Mouse (Mus musculus) embryonic facial prominence, embryonic 12.5 days (tissue): ENCODE measurements around the gene Trmu. TPM values are rescaled to one million over a fixed set of nuclear protein-coding genes. Genes with fewer than 3 reads are reported as not detected.
"Not testable (repeated sequence)": the region's sequence is repeated elsewhere in the genome, so short reads cannot be mapped to it uniquely, and the experiment has no call there.

Experiments
- ATAC-seq: fragments of 200-750 bp; cut with Nextera tagmentation; 2 replicates; pipeline ENCODE4 v1.8.0; 2017; ENCODE audit not compliant: insufficient number of reproducible peaks, insufficient read depth, low FRiP score, low TSS enrichment
- H3K27ac ChIP-seq: fragments of 300-500 bp; sonication (generic); 2 replicates; pipeline ENCODE4 v1.5.1; 2016; ENCODE audit warnings: mild to moderate bottlenecking
- H3K27me3 ChIP-seq: fragments of 300-500 bp; sonication (generic); 2 replicates; pipeline ENCODE4 v1.6.1; 2016; ENCODE audit warnings: mild to moderate bottlenecking, moderate library complexity
- H3K36me3 ChIP-seq: fragments of 300-500 bp; sonication (generic); 2 replicates; pipeline ENCODE4 v1.6.1; 2016; ENCODE audit warnings: mild to moderate bottlenecking
- H3K4me1 ChIP-seq: fragments of 300-500 bp; sonication (generic); 2 replicates; pipeline ENCODE4 v1.6.1; 2016
- H3K4me2 ChIP-seq: fragments of 300-500 bp; sonication (generic); replicated peaks from 2 replicates; pipeline ENCODE4 v1.6.1; 2016; ENCODE audit warnings: mild to moderate bottlenecking, moderate library complexity
- H3K4me3 ChIP-seq: fragments of 300-500 bp; sonication (generic); 2 replicates; pipeline ENCODE4 v1.5.1; 2016; ENCODE audit warnings: mild to moderate bottlenecking
- H3K9ac ChIP-seq: fragments of 300-500 bp; sonication (generic); 2 replicates; pipeline ENCODE4 v1.6.1; 2016; ENCODE audit warnings: mild to moderate bottlenecking, moderate library complexity
- H3K9me3 ChIP-seq: fragments of 300-500 bp; sonication (generic); 2 replicates; pipeline ENCODE4 v1.6.1; 2016; ENCODE audit warnings: mild to moderate bottlenecking, moderate library complexity
- WGBS: fragments of 180-500 bp; shearing (Covaris S2); methylation state at CpG from one replicate; pipeline ENCODE4 v1.1.7; 2016; 5-methylcytosine and 5-hydroxymethylcytosine counted together
- polyA plus RNA-seq: library from polyadenylated mRNA; unstranded; fragments of >200 nt; fragmentation: Nextera tagmentation; extraction: Ambion mirVana; gene quantifications from 2 replicates; pipeline ENCODE4 v1.2.1, GENCODE M21; 2016

Trmu gene
- polyA plus RNA-seq, 1 experiment from 2014 or later, result 51.8 TPM

DNA sequence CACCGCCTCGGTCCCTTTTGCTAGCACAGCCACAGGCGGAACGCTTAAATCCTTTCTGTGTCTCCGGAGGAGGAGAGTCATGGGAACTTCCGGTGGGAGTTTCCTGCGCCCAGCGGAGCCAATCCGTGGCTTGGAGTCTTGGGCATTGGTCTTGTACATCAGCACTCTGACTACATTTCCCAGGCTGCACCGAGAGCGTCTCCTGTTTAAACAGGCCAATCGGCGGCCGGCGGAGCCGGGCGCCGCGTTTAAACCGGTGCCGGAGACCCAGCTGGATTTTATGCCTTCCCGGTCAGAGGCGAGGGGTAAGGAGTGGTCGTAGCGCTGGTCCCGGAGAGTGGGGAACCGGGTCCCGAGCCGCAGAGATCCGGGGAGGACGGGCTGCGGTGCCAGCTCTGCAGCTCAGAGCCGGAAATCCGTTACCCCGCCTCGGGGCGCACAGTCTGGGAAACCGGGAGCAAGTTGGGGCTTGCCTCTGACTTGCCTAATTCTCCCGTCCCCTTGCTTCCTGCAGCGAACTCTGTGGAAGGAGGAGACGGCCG lies 19.6 kb upstream of the Trmu start, which contains the start of gene Gtse1:
Gene Gtse1, plus strand, starts transcription at position 256 of the 542 bp plus-strand sequence.
- peak; percentile 98 for ATAC-seq
- peaks cover 22% of the 10 kb centered on the region for H3K4me1 ChIP-seq
- H3K9ac ChIP-seq, result peak within 1 kb of the TSS; percentile 78
- no peaks in the 10 kb centered on the region for H3K9me3 ChIP-seq
- under 1% methylated on average over 42 of the region's 42 CpGs for WGBS
- no peaks in the 10 kb centered on the region for H3K27me3 ChIP-seq
- H3K36me3 ChIP-seq, result peaks cover 29% of the 10 kb centered on the region
- peak within 1 kb of the TSS; percentile 86 for H3K4me2 ChIP-seq
- peak within 1 kb of the TSS; percentile 79 for H3K27ac ChIP-seq
- H3K4me3 ChIP-seq, result peak within 1 kb of the TSS; percentile 88

DNA sequence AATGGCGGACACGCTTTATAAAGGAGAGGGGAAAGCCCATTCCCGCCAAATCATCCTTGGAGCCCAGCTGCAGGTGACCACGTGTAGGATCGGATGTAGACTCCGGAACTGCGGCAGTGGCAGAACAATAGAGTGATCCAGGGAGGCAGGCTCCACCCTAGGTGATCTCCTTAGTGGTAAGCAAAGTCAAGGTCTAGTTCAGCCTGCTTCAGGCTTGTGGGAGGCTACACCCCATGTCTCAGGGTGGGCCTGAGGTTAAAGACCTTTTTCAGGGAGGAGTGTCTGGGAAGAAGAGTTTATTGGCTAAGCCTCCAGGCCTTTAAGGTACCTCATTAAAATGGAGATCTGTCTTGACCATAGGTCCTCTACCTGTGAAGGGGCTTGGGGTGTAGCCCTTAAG lies 13.2 kb upstream of the Trmu start:
- not testable (repeated sequence) for ATAC-seq, H3K4me3 ChIP-seq, H3K27me3 ChIP-seq, H3K4me2 ChIP-seq, H3K9me3 ChIP-seq, H3K9ac ChIP-seq, H3K27ac ChIP-seq, H3K4me1 ChIP-seq
- WGBS, result 93% methylated on average over 7 of the region's 7 CpGs
- peaks cover 91% of the 10 kb centered on the region for H3K36me3 ChIP-seq

DNA sequence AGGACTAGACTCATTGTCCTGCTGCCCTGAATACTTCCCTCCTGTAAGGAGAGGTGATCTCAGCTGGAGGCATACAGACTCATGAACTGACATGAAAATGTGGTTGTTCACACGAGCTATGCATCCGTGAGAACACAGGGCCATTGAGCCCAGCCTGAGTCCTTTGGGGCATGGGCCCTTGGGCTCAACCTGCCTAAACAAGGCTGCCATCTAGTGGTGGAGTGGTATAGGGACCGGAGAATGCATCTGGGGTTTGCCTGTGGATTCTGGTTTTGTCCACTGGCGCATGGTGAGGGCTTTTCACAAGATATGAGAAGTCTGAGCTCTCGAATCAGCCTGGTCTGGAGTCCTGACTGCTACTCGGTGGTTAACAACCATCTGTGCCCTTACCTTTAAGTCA lies 11.4 kb upstream of the Trmu start:
- H3K9ac ChIP-seq, result no peak overlapping the region
- no peak for ATAC-seq
- no peaks in the 10 kb centered on the region for H3K4me1 ChIP-seq
- H3K4me3 ChIP-seq, result no peak overlapping the region
- H3K36me3 ChIP-seq, result peaks cover 98% of the 10 kb centered on the region
- H3K27ac ChIP-seq, result no peak overlapping the region
- 55% methylated on average over 6 of the region's 6 CpGs for WGBS
- H3K27me3 ChIP-seq, result no peaks in the 10 kb centered on the region
- no peak overlapping the region for H3K4me2 ChIP-seq
- H3K9me3 ChIP-seq, result no peaks in the 10 kb centered on the region

DNA sequence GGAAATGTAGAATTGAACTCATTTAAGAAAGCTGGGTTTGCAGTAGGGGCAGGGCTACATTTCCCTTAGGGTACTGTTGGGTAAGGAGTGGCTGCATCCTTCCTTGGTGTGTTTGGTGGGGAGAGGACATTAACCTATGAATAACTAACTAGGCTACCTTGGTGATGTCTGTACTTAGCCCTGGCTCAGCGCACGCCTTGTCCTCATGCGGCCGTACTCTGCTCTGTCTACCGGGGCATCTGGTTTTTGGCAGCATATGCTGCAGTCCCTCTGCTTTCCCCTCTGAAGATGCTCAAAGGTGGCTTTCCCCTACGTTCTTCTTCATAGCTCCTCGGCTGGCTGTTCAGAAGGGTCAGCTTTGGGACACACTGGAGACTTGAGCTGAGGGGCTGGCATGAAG lies 1.8 kb upstream of the Trmu start:
- no peaks in the 10 kb centered on the region for H3K9me3 ChIP-seq
- no peak overlapping the region for H3K9ac ChIP-seq
- no peak overlapping the region for H3K27ac ChIP-seq
- peaks cover 10% of the 10 kb centered on the region; the same call in 1 of the 2 replicates for H3K4me1 ChIP-seq
- 91% methylated on average over 7 of the region's 7 CpGs for WGBS
- no peak overlapping the region for H3K4me3 ChIP-seq
- peaks cover 51% of the 10 kb centered on the region for H3K36me3 ChIP-seq
- H3K27me3 ChIP-seq, result no peaks in the 10 kb centered on the region
- ATAC-seq, result no peak
- no peak overlapping the region for H3K4me2 ChIP-seq

DNA sequence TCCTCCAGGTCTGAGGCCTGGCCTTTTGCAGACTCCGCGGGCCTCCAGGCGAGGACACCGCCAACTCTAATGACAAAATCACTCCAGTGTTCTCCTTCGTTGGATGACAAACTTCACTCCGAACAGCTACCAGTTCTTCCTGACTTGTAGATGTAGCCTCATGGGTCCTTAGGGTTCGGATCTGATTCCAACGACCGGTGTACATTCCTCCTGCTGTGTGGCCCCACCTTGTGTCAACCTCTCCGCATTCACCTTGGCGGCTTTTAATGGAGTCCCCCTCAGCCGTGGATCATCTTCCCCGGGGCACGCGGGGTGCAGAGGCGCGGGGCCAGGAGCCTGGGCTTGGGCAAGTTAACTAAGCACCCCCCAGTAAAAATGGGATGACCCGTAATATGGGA lies 385 bp downstream of the Trmu start:
- no peaks in the 10 kb centered on the region for H3K9me3 ChIP-seq
- 2% methylated on average over 18 of the region's 18 CpGs for WGBS
- no peak; the same call in 1 of the 2 replicates for ATAC-seq
- peak overlapping the region; percentile 79 for H3K4me3 ChIP-seq
- H3K4me2 ChIP-seq, result peak overlapping the region; percentile 69
- H3K36me3 ChIP-seq, result peaks cover 47% of the 10 kb centered on the region
- H3K9ac ChIP-seq, result peak overlapping the region; percentile 90
- peak overlapping the region; percentile 86 for H3K27ac ChIP-seq
- H3K27me3 ChIP-seq, result no peaks in the 10 kb centered on the region
- H3K4me1 ChIP-seq, result peaks cover 10% of the 10 kb centered on the region; the same call in 1 of the 2 replicates

DNA sequence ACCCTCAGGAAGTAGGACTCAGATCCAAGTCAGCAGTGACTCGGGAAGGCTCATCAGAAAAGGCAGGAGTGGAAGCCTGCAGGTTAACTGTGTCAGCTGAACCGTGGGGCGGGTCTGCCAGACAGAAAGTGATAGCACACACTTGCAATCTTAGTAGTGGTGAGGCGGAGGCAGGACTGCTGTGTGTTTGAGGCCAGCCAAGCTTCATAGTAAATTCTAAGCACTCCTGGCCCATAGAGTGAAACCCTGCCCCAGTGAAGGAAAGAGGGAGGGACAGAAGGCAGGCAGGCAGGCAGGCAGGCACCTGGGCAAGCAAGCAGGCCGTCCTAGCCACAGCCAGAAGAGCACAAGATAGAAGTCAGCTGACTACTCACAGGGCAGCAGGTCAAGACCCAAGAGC lies 6.5 kb downstream of the Trmu start:
- Histone ChIP-seq H3K9me3 (no peaks in the 10 kb centered on the region), H3K4me2 (no peak overlapping the region), H3K36me3 (peaks cover 52% of the 10 kb centered on the region), H3K9ac (no peak overlapping the region), H3K27ac (no peak overlapping the region), H3K4me3 (no peak overlapping the region), H3K27me3 (no peaks in the 10 kb centered on the region), H3K4me1 (0 out of 2 replicates have a peak, but pooled peaks cover under 1% of the 10 kb centered on the region)
- ATAC-seq, result no peak
- WGBS, result 86% methylated on average over 5 of the region's 5 CpGs

DNA sequence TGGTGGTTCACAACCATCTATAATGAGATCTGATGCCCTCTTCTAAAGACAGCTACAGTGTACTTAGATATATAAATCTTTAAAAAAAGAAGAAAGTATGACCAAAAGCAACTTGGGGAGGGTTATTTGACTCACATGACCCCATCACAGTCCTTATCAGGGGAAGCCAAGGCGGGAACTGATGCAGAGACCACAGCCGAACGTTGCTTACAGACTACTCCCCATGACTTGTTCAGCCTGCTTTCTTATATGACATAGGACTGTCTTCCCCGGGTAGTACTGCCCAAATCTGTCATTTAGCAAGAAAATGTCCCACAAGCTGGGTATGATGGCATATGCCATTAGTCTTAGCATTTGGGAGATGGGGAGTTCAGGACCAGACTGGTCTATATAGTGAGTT lies 10.1 kb downstream of the Trmu start:
- ATAC-seq, result no peak
- no peaks in the 10 kb centered on the region for H3K4me1 ChIP-seq
- peaks cover 71% of the 10 kb centered on the region for H3K36me3 ChIP-seq
- 92% methylated on average over 4 of the region's 4 CpGs for WGBS
- no peaks in the 10 kb centered on the region for H3K27me3 ChIP-seq
- no peak overlapping the region for H3K9ac ChIP-seq
- H3K9me3 ChIP-seq, result no peaks in the 10 kb centered on the region
- no peak overlapping the region for H3K4me2 ChIP-seq
- H3K27ac ChIP-seq, result no peak overlapping the region
- H3K4me3 ChIP-seq, result no peak overlapping the region

DNA sequence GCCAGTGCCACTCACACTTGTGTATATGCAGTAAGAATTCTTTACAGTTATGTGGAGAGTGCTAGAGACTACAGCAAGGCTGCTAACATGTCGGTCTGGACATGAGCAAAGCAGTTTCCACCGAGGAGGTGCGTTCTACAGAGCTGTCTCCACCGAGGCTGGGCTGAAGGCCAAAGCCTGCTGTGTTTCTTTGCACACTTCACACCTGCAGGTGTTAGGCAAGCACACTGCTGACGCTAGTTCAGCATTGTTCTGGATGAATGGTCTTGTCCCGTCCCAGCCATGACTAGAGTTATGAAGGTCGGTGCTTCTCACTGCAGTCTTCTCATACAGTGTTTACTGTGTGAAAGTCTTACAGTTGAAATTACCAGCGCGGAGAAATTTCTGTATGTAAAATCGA lies 12.9 kb downstream of the Trmu start:
- Histone ChIP-seq H3K9ac (no peak overlapping the region), H3K36me3 (peaks cover 72% of the 10 kb centered on the region), H3K9me3 (no peaks in the 10 kb centered on the region), H3K4me1 (no peaks in the 10 kb centered on the region), H3K4me2 (no peak overlapping the region), H3K27me3 (no peaks in the 10 kb centered on the region), H3K27ac (no peak overlapping the region), H3K4me3 (no peak overlapping the region)
- 90% methylated on average over 10 of the region's 10 CpGs for WGBS
- ATAC-seq, result no peak

DNA sequence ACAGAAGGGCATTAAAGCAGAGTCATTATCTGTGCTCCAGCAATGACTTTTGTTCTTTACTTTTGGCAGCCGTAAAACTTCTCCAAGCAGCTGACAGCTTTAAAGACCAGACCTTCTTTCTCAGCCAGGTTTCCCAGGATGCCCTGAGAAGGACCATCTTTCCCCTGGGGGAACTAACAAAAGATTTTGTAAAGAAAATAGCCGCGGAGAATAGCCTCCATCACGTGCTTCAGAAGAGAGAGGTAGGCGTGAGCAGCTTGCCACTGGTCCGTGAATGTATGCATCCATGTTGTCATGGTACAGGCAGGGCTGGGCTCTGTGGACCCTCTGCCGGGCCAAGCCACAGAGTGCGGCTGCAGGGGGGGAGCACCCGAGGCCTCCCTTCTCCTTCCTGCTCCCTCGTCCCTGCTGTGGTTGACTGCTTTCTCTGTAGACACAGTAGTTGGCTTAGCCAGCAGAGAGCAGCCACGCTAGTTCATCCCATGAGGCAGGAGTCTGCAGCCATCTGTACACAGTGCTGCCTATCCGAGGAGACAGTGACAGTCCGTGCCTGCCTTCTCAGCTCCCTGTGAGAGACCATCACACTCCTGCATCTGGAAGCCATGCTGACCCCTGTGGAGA lies 13.5 kb downstream of the Trmu start:
- no peak overlapping the region for H3K27ac ChIP-seq
- no peak overlapping the region for H3K9ac ChIP-seq
- no peaks in the 10 kb centered on the region for H3K4me1 ChIP-seq
- ATAC-seq, result no peak
- no peak overlapping the region for H3K4me3 ChIP-seq
- H3K4me2 ChIP-seq, result no peak overlapping the region
- H3K27me3 ChIP-seq, result no peaks in the 10 kb centered on the region
- H3K36me3 ChIP-seq, result peaks cover 79% of the 10 kb centered on the region
- no peaks in the 10 kb centered on the region for H3K9me3 ChIP-seq
- WGBS, result 82% methylated on average over 13 of the region's 13 CpGs

DNA sequence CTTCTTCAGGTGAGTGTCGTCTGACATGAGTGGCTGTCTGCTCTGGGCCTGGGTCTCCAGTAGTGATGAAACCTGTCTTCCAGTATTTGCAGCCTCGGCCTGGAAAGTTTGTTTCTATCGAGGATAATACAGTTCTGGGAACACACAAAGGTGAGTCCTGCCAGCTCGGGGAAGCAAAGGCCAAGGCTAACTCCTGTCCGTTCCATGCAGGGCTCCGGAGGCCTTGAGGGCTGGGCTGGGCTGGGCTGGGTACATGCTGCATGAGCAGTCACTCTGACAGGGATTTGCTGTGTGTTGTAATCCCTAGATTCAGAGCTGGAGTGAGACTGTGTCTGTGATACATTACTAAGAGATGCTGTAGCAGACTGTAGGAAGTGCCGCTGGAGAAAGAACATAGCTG lies 14.8 kb downstream of the Trmu start:
- no peak overlapping the region for H3K9ac ChIP-seq

DNA sequence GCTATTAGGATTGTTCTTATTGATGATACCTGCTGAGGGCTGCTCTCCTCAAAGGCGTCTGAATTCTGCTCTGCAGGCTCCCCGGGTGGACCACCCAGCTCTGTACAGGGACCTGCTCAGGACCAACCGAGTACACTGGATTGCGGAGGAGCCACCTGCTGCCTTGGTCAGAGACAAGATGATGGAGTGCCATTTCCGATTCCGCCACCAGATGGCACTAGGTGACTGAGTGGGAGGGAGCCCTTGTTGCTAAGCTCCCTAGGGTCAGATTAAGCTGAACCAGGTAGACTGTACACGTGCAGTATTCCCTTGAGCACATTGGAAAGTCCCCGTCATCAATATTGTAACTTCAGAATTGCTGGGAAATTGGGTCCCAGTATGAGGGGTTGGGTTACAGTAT lies 17.2 kb downstream of the Trmu start:
- Histone ChIP-seq H3K27me3 (no peaks in the 10 kb centered on the region), H3K9me3 (no peaks in the 10 kb centered on the region), H3K4me2 (no peak overlapping the region), H3K4me1 (no peaks in the 10 kb centered on the region), H3K9ac (no peak overlapping the region; the same call in 1 of the 2 replicates), H3K27ac (no peak overlapping the region), H3K36me3 (peaks cover 85% of the 10 kb centered on the region), H3K4me3 (no peak overlapping the region)
- no peak for ATAC-seq
- WGBS, result 14% methylated on average over 8 of the region's 8 CpGs

More for the DNA sequence above, 14.8 kb downstream of the Trmu start:
- Histone ChIP-seq H3K9me3 (no peaks in the 10 kb centered on the region), H3K4me3 (no peak overlapping the region), H3K27me3 (no peaks in the 10 kb centered on the region), H3K36me3 (peaks cover 80% of the 10 kb centered on the region), H3K27ac (no peak overlapping the region), H3K4me1 (no peaks in the 10 kb centered on the region), H3K4me2 (no peak overlapping the region)
- 85% methylated on average over 7 of the region's 7 CpGs for WGBS
- ATAC-seq, result no peak

DNA sequence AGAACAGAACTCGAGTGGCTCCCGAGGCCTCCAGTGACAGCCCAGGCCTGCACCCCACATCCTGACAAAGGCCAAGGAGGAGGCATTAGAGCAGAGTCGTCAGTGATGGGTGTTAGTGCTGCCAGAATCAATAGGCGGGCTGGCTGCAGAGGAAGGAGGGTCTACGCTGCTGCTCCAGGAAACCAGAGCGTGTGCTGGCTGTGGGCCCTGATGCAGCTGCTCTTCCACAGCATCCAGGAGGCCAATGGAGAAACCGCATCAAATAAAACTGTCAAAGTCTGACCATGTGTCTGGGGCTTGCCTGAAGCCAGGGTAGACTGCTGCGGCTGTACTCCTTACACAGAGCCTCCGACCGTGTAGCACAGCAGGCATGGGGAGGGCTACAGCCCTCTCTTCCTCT lies 18.0 kb downstream of the Trmu start:
- Histone ChIP-seq H3K36me3 (peaks cover 77% of the 10 kb centered on the region), H3K9ac (no peak overlapping the region), H3K4me3 (no peak overlapping the region), H3K27ac (no peak overlapping the region), H3K4me2 (no peak overlapping the region), H3K9me3 (no peaks in the 10 kb centered on the region), H3K27me3 (no peaks in the 10 kb centered on the region), H3K4me1 (no peaks in the 10 kb centered on the region)
- no peak for ATAC-seq
- WGBS, result 88% methylated on average over 10 of the region's 10 CpGs
